Mouse (Mus musculus): Measurements from ENCODE around the gene Ubl7. TPM values are rescaled to one million over a fixed set of nuclear protein-coding genes. Genes with fewer than 3 reads are reported as not detected.

The Ubl7 gene
- polyA plus RNA-seq, 1 experiment from 2014 or later, result 119 TPM

Other genes with a start within 250 kb of the Ubl7 start
- gene Cyp1a2, start 227.3 kb upstream of the Ubl7 start, polyA plus RNA-seq (2015; fragmentation: Nextera tagmentation; extraction: Ambion mirVana), result not detected in 2 replicates
- gene Cyp1a1, start 223.1 kb upstream of the Ubl7 start, polyA plus RNA-seq (2015; fragmentation: Nextera tagmentation; extraction: Ambion mirVana), result 0.23 and 0.25 TPM in 2 replicates
- 39.2 and 41.2 TPM in 2 replicates for gene Edc3, start 202.4 kb upstream of the Ubl7 start, polyA plus RNA-seq (2015; fragmentation: Nextera tagmentation; extraction: Ambion mirVana)
- gene Clk3, start 145.1 kb upstream of the Ubl7 start, polyA plus RNA-seq (2015; fragmentation: Nextera tagmentation; extraction: Ambion mirVana), result 82.0 and 90.0 TPM in 2 replicates
- gene Arid3b, start 74.2 kb upstream of the Ubl7 start, polyA plus RNA-seq (2015; fragmentation: Nextera tagmentation; extraction: Ambion mirVana), result 6.0 and 8.6 TPM in 2 replicates
- 0.32 and 0.56 TPM in 2 replicates for gene Sema7a, start 29.1 kb downstream of the Ubl7 start, polyA plus RNA-seq (2015; fragmentation: Nextera tagmentation; extraction: Ambion mirVana)
- gene Cyp11a1, start 95.4 kb downstream of the Ubl7 start, polyA plus RNA-seq (2015; fragmentation: Nextera tagmentation; extraction: Ambion mirVana), result 25.0 and 45.7 TPM in 2 replicates
- 24.1 and 34.2 TPM in 2 replicates for gene Stra6, start 152.8 kb downstream of the Ubl7 start, polyA plus RNA-seq (2015; fragmentation: Nextera tagmentation; extraction: Ambion mirVana)
- gene Ccdc33, start 207.8 kb downstream of the Ubl7 start, polyA plus RNA-seq (2015; fragmentation: Nextera tagmentation; extraction: Ambion mirVana), result 0.13 and 0.21 TPM in 2 replicates

Measured in kidney, embryonic 16.5 days (tissue).